Mouse (Mus musculus): ENCODE measurements around the gene Nenf. TPM values are rescaled to one million over a fixed set of nuclear protein-coding genes. Genes with fewer than 3 reads are reported as not detected.

Gene Nenf
- total RNA-seq, 1 experiment: 31.2 TPM

GRCm38 (mm10) chr1:191340530-191340929, 22.5 kb upstream of the Nenf start:
- no peak for DNase-seq (ENCODE audit: low read depth, low spot score)
- H3K4me3 ChIP-seq (ENCODE audit: insufficient read depth in 1 of 2, low read depth in 1 of 2, low read length in 2 of 2, poor library complexity in 1 of 2, severe bottlenecking in 1 of 2): no peak overlapping the region
- in situ Hi-C loops (cut with MboI; ENCODE audit: low sequenced_read_pairs in 2 of 2, unreplicated experiment in 2 of 2): loop anchor here in 1 of 2 experiments (25.0 kb wide), 1 partner anchor 472 kb away; the partner anchor contains the start of gene Nek2
- no peaks in the 10 kb centered on the region for H3K9me3 ChIP-seq (ENCODE audit: control insufficient read depth, insufficient read depth, low read depth, low read length)
- no peak overlapping the region for H3K9ac ChIP-seq (ENCODE audit: insufficient read depth, low read depth, low read length, poor library complexity, severe bottlenecking)
- H3K4me1 ChIP-seq (ENCODE audit: control insufficient read depth in 2 of 2, insufficient read depth in 2 of 2, low read length in 2 of 2, poor library complexity in 1 of 2): no peaks in the 10 kb centered on the region
- peaks cover 20% of the 10 kb centered on the region; the same call in 1 of the 2 replicates for H3K36me3 ChIP-seq (ENCODE audit: control insufficient read depth, insufficient read depth, low read length, poor library complexity, severe bottlenecking)
- TF ChIP-seq HCFC1 (IDR thresholded peaks at IDR 0.05; ENCODE audit: borderline replicate concordance, insufficient read depth, low read length) (no peak), ZNF384 (IDR thresholded peaks at IDR 0.05; ENCODE audit: low read depth, low read length) (no peak), ZC3H11A (IDR thresholded peaks at IDR 0.05; ENCODE audit: borderline replicate concordance, low read depth, low read length) (no peak)
- H3K27ac ChIP-seq (ENCODE audit: insufficient read depth, low read depth, low read length, poor library complexity, severe bottlenecking): no peak overlapping the region

- Histone ChIP-seq H3K4me3 (ENCODE audit: insufficient read depth in 1 of 2, low read depth in 1 of 2, low read length in 2 of 2, poor library complexity in 1 of 2, severe bottlenecking in 1 of 2) (no peak overlapping the region), H3K27ac (ENCODE audit: insufficient read depth, low read depth, low read length, poor library complexity, severe bottlenecking) (no peak overlapping the region), H3K36me3 (ENCODE audit: control insufficient read depth, insufficient read depth, low read length, poor library complexity, severe bottlenecking) (peaks cover 20% of the 10 kb centered on the region; the same call in 1 of the 2 replicates), H3K9ac (ENCODE audit: insufficient read depth, low read depth, low read length, poor library complexity, severe bottlenecking) (no peak overlapping the region), H3K4me1 (ENCODE audit: control insufficient read depth in 2 of 2, insufficient read depth in 2 of 2, low read length in 2 of 2, poor library complexity in 1 of 2) (no peaks in the 10 kb centered on the region), H3K9me3 (ENCODE audit: control insufficient read depth, insufficient read depth, low read depth, low read length) (no peaks in the 10 kb centered on the region)
- in situ Hi-C loops (cut with MboI; ENCODE audit: low sequenced_read_pairs in 2 of 2, unreplicated experiment in 2 of 2): loop anchor here in 1 of 2 experiments (25.0 kb wide), 1 partner anchor 472 kb away; the partner anchor contains the start of gene Nek2
- no peak for DNase-seq (ENCODE audit: low read depth, low spot score)
- TF ChIP-seq ZC3H11A (IDR thresholded peaks at IDR 0.05; ENCODE audit: borderline replicate concordance, low read depth, low read length) (no peak), MAFK (IDR thresholded peaks at IDR 0.05; ENCODE audit: insufficient read depth, low read depth, low read length) (no peak), ZNF384 (IDR thresholded peaks at IDR 0.05; ENCODE audit: low read depth, low read length) (no peak), HCFC1 (IDR thresholded peaks at IDR 0.05; ENCODE audit: borderline replicate concordance, insufficient read depth, low read length) (no peak), CHD2 (IDR thresholded peaks at IDR 0.05; ENCODE audit: low read depth, low read length) (no peak)
Measured at GRCm38 (mm10) chr1:191339876-191340275, 21.9 kb upstream of the Nenf start.

DNA sequence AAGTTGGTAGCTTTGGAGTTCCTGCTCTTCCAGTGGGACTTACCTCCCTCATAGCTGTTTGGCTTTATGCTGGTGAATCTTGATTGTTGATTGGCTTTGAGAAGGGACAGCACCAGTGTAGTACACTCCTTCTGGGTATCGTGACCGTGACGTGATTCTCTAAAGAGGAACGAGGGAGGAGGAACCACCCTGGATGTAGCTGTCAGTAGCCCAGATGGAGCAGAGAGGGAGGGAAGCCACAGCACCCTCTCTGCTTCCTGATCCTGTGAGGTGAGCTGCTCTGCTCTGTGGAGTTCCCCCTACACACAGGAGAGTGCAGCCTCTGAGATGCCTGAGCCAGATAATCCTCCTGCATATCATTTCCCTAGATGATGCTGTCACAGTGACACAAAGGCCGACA, 16.5 kb upstream of the Nenf start:
- DNase-seq (ENCODE audit: low read depth, low spot score): no peak
- no peak overlapping the region for H3K9ac ChIP-seq (ENCODE audit: insufficient read depth, low read depth, low read length, poor library complexity, severe bottlenecking)
- TF ChIP-seq HCFC1 (IDR thresholded peaks at IDR 0.05; ENCODE audit: borderline replicate concordance, insufficient read depth, low read length): no peak
- no peak for TF ChIP-seq ZNF384 (IDR thresholded peaks at IDR 0.05; ENCODE audit: low read depth, low read length)
- no peak for TF ChIP-seq CHD2 (IDR thresholded peaks at IDR 0.05; ENCODE audit: low read depth, low read length)
- no peak for TF ChIP-seq MAFK (IDR thresholded peaks at IDR 0.05; ENCODE audit: insufficient read depth, low read depth, low read length)
- no peak for TF ChIP-seq ZC3H11A (IDR thresholded peaks at IDR 0.05; ENCODE audit: borderline replicate concordance, low read depth, low read length)
- no peaks in the 10 kb centered on the region for H3K4me1 ChIP-seq (ENCODE audit: control insufficient read depth in 2 of 2, insufficient read depth in 2 of 2, low read length in 2 of 2, poor library complexity in 1 of 2)
- no peaks in the 10 kb centered on the region for H3K9me3 ChIP-seq (ENCODE audit: control insufficient read depth, insufficient read depth, low read depth, low read length)
- in situ Hi-C loops (cut with MboI; ENCODE audit: low sequenced_read_pairs in 2 of 2, unreplicated experiment in 2 of 2): loop anchor here in 1 of 2 experiments (25.0 kb wide), 1 partner anchor 478 kb away; the partner anchor contains the start of gene Nek2
- H3K4me3 ChIP-seq (ENCODE audit: insufficient read depth in 1 of 2, low read depth in 1 of 2, low read length in 2 of 2, poor library complexity in 1 of 2, severe bottlenecking in 1 of 2): no peak overlapping the region
- peaks cover 4% of the 10 kb centered on the region; the same call in 1 of the 2 replicates for H3K36me3 ChIP-seq (ENCODE audit: control insufficient read depth, insufficient read depth, low read length, poor library complexity, severe bottlenecking)
- H3K27ac ChIP-seq (ENCODE audit: insufficient read depth, low read depth, low read length, poor library complexity, severe bottlenecking): no peak overlapping the region

- in situ Hi-C loops (cut with MboI; ENCODE audit: low sequenced_read_pairs in 2 of 2, unreplicated experiment in 2 of 2): loop anchor here in 1 of 2 experiments (25.0 kb wide), 1 partner anchor 482 kb away; the partner anchor contains the start of gene Nek2
- Histone ChIP-seq H3K4me3 (ENCODE audit: insufficient read depth in 1 of 2, low read depth in 1 of 2, low read length in 2 of 2, poor library complexity in 1 of 2, severe bottlenecking in 1 of 2) (no peak overlapping the region), H3K36me3 (ENCODE audit: control insufficient read depth, insufficient read depth, low read length, poor library complexity, severe bottlenecking) (no peaks in the 10 kb centered on the region), H3K9me3 (ENCODE audit: control insufficient read depth, insufficient read depth, low read depth, low read length) (no peaks in the 10 kb centered on the region), H3K27ac (ENCODE audit: insufficient read depth, low read depth, low read length, poor library complexity, severe bottlenecking) (no peak overlapping the region), H3K9ac (ENCODE audit: insufficient read depth, low read depth, low read length, poor library complexity, severe bottlenecking) (no peak overlapping the region), H3K4me1 (ENCODE audit: control insufficient read depth in 2 of 2, insufficient read depth in 2 of 2, low read length in 2 of 2, poor library complexity in 1 of 2) (peaks cover 0 to 4% of the 10 kb centered on the region in 2 experiments; a peak in 2 of 4 replicates)
- no peak for DNase-seq (ENCODE audit: low read depth, low spot score)
- TF ChIP-seq ZC3H11A (IDR thresholded peaks at IDR 0.05; ENCODE audit: borderline replicate concordance, low read depth, low read length) (no peak), CHD2 (IDR thresholded peaks at IDR 0.05; ENCODE audit: low read depth, low read length) (no peak), HCFC1 (IDR thresholded peaks at IDR 0.05; ENCODE audit: borderline replicate concordance, insufficient read depth, low read length) (no peak), ZNF384 (IDR thresholded peaks at IDR 0.05; ENCODE audit: low read depth, low read length) (no peak), MAFK (IDR thresholded peaks at IDR 0.05; ENCODE audit: insufficient read depth, low read depth, low read length) (no peak)
Measured at GRCm38 (mm10) chr1:191330356-191330755, 12.4 kb upstream of the Nenf start.

All from ES-E14 (cell line).